Mouse (Mus musculus) megakaryocyte, embryonic 14.5 days (primary cell): Measurements from ENCODE around the gene A2ml1.

Experiments
- FLI1 ChIP-seq: IDR thresholded peaks from 2 replicates; pipeline ENCODE4 v1.6.1; 2012; ENCODE audit warnings: low read length, inconsistent platforms, mixed read lengths
- GATA1 ChIP-seq: IDR thresholded peaks from 3 replicates; pipeline ENCODE4 v1.6.1; 2012; ENCODE audit warnings: mixed read lengths, low read length, inconsistent platforms, borderline replicate concordance

- TF ChIP-seq GATA1 (no peak), FLI1 (no peak)
Measured at GRCm38 (mm10) chr6:128589426-128589825, 8.0 kb upstream of the A2ml1 start.
